Mouse (Mus musculus): ENCODE measurements around the gene Stam2. TPM values are rescaled to one million over a fixed set of nuclear protein-coding genes. Genes with fewer than 3 reads are reported as not detected.

The Stam2 gene
- total RNA-seq, 4 experiments from 2014 or later = 38.5 to 44.8 (median 40.6) TPM

DNA sequence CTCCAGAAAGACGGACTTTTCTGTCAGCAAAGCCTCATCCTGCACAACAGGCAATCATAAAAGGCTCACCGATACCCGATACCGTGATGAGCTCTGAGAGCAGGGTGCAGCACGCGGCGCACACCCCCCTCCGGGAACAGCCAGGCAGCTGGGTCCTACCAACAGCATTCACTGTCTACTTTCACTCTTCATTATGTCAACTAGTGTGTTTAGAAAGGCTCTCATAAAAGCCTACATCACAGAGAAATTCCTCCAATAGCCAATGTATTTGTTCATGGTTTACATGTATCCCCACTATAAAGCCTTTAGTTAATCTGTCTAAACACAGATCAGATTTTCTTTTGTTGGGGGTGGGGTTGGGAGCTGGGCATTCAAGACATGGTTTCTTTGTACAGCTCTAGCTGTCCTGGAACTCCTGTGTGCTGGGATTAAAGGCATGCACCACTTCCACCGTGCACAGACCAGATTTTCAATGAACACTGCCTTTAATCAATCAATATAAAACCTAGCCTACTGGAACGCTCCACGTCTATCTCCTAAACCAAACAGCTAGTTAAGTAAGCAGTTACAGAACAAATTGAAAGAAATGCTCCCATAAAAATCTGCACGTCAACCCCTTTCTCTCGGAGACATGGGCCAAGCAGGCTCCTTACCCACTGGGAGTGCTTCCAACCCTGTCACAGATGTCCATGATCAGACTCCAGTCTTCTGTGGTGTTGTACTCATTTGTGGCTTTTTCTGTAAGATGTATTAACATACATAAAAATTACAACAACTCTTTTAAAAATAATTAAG, 21.7 kb downstream of the Stam2 start:
- DNase-seq = no peak

DNA sequence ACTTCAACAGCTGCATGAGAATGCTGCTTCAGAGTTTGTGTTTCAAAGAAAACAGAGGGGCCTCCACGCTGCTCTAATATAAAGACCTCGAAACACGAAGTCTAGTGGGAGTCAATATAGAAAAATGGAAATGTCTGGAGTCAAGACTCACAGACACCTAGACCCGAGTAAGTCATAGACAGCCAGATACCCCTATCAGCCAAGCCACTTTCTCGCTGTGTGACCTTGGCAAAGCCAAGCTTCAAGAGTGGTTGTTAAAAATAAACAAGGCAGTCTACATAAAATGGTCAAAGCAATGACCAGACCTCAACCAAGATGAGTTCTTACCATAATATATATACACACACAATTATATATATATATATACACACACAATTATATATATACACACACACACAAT, 25.0 kb downstream of the Stam2 start:
- no peak for DNase-seq

DNA sequence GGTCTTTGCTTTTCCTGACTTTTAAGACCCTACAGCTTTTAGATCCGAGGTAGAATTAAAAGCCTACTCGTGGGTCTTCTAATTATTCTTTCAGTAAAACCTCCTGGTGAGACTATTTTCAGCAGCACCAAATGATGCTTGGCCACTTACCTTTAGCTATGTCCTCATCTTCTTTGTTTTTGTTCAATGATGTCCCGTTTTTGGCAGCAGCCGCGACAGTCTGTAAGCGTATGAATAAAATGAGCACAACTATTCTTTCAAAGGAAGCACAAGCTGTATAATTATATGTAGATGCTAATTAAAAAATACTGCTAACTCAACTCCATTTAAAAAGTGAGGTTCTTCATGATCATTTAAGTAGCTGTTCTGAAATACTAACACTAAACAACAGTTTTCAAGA, 26.5 kb downstream of the Stam2 start:
- DNase-seq = no peak

DNA sequence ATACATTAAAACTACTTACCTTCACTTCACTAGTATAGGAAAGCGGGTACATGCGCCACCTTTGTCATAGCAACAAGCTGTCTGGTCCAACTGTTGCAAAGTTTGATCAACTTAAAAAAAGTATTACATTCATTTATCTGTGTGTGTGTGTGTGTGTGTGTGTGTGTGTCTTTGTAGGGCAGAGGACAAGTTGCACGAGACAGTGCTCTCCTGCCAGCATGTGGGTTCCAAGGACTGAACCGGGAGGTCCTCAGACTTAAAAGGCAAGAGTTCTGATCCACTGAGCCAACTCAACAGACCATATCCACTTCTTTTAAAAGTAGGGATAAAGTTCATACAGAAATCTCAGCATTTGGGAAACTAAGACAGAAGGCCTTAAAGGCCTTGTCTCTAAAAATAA, 28.0 kb downstream of the Stam2 start:
- DNase-seq = no peak

DNA sequence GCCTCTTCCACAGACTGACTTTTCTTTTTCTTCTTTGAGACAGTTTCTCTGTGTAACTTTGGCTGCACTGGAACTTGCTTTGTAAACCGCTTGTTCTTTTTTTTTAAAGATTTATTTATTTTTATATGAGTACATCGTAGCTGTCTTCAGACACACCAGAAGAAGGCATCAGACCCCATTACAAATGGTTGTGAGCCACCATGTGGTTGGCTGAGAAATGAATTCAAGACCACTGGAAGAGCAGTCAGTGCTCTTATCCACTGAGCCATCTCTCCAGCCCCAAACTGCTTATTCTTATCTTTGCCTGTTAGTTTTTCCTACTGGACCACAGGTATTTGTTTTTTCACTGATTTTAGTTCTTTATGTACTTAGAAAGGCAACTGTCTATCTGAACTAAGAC, 31.3 kb downstream of the Stam2 start:
- no peak for DNase-seq

DNA sequence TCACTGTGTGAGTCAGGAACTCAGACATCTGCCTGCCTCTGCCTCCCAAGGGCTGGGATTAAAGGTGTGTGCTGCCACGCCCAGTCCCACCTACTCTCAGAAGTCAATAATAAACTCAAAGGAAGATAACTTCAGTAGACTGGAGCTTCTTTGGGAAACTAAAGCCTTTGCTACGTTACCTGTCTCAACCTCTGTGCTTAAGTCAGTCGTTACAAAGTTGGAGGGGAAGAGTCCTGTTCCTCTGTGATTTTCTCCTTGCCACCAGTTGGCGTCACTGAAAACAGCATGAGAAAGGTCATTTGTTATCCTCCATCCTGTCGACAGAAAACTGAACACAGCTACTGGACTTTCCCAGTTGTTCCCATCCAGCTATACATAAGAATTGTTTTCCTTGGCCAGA, 32.7 kb downstream of the Stam2 start:
- DNase-seq = no peak

DNA sequence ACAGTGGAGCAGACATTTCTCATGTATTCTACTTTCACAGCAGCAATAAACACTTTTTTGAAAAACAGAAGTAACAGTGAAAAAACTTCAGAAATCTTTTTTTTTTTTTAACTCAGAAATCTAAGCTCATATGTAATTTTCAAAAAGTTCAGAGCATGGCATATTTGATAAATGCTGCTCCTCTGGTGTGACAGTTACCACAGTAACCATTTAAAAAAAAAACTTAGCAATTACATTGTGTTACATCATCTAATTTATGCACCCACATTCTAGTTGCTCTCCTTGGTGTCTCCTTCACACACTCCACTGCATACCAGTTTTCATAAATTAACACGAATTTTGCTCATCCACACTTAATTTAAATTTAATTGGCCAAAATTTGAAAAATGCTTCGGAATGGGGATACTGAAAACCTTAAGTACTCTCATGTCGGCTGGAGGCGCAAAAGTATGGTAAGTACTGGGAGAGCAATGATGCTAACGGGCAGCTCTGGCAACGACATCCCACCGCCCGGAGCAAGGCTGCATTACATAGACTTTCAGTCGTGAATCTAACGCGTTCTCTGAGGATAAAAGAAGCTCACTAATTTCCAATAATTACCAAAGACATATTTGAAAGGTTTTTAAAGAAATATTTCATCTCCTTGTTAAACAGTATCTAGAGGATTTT, 40.6 kb downstream of the Stam2 start:
- no peak for DNase-seq

DNA sequence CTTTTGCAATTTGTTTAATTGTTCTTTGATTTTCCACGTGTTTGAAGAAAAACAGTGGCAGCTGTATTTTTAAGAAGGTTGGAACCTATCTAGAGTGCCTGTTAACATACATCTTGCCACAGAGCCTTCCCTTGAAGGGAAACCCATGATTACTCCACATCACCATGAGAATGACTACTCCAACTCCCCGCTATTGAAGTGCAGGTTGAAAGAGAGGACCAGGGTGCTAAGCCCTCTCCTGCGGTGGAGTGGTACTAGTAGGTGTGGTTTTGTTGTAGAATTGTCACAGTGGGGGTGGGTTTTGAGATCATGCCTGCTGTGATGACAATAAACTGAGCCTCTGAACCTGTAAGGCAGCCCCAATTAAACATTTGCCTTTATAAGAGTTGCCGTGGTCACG, 41.7 kb downstream of the Stam2 start:
- no peak for DNase-seq

DNA sequence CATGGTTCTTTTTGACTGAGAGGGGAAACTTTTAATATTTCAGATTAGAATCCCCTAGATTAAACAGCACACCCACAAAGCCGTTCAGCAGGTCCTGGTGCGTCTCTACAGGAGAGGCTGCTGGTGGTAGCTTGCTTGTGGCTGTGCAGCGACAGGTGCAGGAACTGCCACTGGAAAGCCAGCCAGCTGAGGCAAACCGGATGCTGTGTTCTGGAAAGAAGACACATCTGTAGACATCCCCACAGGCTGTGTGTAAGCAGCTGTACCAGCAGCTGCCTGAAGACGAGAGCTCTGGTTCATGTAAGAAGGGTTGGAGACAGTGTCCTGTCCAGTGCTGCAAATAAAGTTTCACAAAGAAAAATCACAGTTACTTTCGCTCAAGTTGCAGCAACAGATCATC, 47.5 kb downstream of the Stam2 start:
- no peak for DNase-seq

DNA sequence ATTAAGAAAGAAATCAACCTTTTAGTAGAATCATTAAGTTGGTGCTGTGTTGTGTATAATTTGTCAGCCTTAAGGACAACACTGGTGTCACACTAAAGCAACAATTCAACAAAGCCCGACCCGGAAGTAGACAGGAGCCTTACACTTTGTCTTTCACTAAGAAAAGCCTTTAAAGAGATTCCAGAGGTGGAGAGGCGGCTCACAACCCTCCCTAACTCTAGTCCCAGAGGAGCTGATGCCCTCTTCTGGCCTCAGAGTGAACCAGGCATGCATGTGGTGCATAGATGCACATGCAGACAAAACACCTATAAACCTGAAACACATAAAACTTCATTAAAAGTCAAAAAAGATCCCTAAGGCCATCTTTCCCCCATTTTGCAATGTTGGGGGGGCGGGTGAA, 50.3 kb downstream of the Stam2 start:
- DNase-seq = no peak

DNA sequence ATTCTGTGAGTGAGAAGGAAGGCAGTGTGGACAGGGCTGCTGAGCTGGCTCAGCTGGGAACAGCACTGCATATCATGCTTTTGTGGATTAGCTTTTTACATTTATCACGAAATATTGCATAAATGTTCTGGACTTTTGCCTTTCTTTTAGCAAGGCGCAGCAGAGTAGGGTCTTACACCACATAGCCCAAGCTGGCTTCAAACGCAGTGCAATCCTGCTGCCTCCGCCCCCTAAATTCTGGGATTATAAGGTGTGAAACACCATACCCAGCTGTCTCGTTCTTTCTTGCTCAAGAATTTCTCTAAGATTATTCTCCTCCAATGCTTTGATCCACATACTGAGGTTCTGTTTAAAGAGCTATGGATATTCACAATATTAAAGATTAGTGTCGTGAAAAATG, 55.5 kb downstream of the Stam2 start:
- no peak for DNase-seq

DNA sequence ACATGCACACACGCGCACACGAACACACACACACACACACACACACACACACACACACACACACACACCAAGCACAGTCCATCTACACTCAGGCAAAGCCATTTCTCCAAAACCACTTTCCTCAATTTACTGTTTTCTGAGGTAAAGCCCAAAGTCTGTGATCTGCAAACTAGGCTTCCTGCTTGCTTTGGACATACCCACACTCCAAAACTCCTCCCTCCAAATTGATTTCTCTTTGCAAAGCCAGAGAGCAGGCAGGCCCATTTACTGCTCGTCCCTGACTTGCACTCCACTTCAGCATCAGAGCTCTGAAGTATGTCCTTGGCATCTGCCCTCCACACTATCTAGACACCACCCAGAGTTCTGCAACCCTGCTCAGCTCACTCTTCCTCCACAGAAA, 64.5 kb downstream of the Stam2 start:
- DNase-seq = no peak

DNA sequence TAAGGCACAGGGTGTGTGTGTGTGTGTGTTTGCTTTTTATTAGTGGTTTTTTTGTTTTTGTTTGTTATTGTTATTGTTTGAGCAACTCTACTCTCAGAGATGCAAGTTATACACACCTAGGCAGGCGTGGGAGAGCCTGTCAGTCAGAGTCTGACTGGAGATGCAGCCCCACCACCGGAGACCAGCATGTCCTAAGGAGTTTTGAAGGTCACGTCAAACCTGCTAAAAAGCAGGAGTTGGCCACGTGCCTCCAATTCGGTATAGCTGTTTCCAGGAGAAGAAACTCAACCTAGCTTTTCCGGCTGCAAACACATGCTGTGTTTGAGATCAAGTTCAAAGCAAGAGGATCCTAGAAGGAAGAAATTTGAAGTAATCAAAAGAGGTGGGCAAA, 65.2 kb downstream of the Stam2 start:
- DNase-seq = no peak

DNA sequence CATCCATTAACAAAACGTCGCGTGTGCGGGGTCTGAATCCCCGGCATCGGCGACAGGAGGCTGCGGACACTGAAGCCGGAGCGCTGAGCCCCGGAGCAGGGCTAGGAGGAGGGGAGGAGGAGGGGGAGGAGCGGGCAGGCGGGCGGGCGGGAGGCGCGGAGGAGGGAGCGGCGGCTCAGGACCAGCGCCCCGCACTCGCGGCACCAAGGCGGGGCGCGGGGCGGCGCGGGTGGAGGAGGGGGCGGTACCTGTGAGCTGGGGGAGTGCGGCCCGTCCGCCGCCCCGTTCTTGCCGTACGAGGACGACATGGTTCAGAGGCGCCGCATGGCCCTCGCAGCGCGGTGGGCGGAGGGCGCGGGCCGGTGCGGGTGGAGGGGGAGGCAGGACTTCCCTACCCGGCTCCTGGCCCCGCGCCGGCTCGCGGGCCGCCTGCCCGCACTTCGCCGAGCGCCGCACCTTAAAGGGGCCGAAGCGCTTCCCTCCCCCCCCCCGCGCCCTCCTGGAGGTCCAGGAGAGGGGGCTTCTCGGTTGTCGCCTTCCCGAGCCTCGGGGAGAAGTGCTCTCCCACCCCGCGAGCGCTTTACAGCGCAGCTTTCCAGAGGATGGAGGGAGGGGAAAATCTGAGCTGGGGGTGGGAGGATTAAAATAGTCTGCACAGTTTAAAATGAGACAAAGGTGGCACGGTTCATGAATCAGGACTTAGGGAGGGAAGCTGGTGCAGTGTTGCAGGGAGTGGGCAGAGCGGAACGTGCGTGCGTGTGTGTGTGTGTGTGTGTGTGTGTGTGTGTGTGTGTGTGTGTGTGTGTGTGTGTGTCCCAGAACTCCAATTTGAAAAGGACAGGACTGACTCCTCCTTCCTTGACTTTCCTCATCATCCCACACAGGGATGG, 65.8 kb downstream of the Stam2 start, which contains the start of gene Cacnb4:
Cacnb4 (minus strand) TSS at position 809 of the 890 bp plus-strand sequence.
- DNase-seq = peak; percentile 6

DNA sequence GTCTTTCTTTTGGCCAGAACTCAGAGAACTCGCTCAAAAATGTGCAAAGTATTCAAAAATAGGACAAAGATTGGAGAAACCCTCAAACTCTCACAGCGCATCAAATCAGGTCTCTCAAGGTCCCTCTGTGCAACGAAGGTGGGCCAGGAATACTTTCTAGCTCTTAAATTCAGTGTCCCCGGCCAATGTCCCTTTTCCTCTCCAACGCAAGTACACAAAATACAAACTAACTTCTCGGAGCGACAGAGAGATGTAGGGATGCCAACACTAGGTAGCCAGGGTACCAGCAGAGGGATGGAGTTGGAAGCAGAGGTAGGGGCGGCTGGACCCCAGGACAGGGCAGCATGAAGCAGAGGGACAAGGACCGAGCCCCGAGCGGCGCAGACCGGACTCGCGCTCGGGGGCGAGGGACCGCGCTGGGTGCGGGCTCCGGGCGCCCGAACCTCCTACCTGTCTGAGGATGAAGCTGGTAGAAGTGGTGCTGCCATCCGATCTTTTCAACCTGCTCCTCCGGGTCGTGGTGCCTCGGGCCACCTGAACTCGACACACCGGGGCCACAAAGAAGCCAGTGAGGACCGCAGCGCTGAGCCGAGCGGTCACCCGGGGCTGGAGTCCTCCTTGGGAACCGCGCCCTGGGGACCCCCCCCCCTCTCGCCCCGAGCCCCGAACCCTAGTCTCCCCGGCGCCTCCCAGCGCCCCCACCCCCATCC, 66.6 kb downstream of the Stam2 start:
- no peak for DNase-seq

DNA sequence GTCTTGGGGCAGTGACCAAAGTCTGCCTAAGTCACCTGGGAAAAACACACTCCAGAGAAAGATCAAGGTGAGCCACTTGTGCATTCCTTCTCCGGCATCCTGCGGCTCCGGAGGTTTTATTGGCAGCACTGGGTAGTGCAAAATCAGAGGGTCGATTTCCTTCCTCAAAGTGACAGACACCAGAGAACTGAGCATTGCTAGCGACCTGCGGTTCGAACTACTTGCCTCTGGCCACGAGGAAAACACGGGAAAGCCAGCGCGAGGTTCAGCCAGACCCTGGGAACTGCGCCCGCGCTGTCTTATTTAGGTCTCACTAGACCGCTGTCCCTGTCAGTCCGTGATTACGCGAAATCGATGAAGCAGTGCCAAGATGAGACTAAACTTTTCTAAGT, 67.2 kb downstream of the Stam2 start:
- peak; percentile 8 for DNase-seq

DNA sequence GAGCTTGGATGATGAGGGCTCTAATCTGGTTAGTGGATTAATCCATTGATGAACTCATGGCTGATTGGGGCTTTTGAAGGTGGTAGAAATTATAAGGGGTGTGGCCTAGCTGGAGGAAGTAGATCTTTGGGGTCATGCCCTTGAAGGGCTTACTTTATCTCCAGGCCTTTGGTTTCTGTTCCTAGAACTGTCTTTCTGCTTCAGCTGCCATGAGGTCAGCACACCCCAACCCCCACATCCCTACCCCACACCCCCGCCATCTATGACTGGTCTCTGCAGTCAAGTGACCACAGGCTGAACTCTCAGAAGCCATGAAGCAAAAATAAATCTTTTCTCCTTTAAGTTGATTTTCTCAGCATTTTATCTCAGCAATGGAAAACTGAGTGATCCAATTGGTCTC, 68.9 kb downstream of the Stam2 start:
- no peak for DNase-seq

DNA sequence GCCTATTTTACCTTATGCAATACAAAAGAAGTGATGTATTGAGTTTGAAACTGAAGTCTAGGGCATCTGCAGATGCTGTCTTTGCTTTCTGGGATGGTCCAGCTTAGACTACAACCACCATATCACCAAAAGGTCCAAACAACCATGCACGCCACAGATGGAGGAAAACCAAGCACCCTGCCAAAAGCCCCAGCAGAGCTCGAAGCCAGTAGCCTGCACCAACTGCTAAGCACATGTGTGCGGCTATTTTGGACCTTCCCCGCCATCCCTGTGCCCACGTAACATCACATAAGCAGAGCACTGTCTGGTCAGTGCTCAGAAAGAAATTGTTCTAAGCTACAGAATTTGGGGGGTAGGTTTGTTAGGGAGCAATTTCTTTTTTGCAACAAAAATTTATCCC, 71.3 kb downstream of the Stam2 start:
- no peak for DNase-seq

DNA sequence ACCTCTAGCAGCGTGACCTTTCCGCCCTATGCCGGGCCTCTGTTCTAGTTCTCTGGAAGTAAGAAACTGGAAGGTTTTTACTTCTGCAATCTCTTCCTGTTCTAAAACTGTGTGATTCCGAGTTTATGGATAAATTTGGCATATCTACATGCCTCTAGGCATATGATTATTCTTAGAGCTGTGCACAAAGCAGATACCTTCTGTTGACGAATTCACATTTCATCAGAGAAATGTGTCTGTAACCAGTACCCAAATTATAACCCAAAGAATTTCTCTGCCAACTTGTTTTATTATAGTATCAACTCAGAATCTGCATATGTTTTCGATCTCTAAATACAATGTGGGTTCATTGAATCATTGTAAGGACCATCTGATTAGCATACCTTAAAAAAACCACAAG, 73.6 kb downstream of the Stam2 start:
- no peak for DNase-seq

DNA sequence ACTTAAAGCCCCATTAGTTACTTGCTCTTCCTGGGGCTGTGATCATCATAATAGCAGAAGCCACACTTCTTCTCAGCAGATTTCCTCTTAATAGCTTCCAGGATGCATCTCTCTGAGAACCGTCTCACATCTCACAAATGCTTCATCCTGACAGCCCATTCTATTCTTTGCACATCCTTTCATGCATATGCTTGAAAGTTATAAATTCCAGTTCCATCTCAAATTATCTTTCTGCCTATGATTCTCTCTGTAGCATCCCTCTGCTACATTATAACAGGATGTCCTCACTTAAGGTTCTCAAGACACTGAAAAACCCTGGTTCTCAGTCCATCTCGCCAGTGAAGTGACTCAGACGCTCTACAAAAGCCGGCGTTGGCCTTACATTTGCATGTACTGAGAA, 85.4 kb downstream of the Stam2 start:
- DNase-seq = no peak

DNA sequence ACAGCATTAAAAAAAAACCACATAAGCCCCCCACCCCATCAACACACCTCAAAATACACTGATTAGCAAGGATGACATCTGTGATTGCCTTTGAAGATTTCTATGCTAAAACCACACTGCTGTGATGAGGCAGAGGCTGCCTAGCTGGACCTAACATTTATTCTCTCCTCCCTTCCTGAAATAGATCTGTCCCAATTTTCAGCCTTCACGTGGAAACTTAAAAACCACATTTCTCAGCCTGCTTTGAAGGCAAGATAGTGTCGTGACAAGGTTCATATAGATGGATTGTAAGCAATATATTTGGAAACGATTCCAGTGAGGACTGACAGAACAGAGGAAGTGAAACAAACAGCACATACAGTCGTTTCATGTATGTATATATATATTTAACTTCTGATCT, 87.5 kb downstream of the Stam2 start:
- no peak for DNase-seq

DNA sequence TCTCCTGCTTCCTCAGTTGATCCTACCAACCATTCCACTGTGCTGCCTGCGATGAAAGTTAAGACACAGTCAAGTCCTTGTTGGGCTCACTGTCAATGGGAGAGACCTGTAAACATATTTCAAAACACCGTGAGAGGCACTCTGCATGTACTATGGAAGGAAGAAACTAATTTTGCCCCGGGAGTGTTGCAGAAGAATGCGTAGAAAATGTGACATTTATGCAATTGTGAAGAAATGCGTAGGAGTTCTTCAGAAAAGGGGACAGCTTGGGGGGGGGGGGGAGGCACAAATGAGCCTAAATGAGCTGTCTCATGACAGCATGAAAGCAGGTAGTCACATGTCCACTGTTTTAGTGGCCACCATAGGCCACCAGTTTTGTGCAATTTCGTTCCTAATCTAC, 90.5 kb downstream of the Stam2 start:
- DNase-seq = no peak
